Mouse (Mus musculus) stomach, postnatal 0 days (tissue): Measurements from ENCODE around the gene Prop1. TPM values are rescaled to one million over a fixed set of nuclear protein-coding genes. Genes with fewer than 3 reads are reported as not detected.
A peak's percentile ranks its signal among the peaks of the same experiment; 100 is the strongest.

Source experiments
- ATAC-seq: fragments of 200-750 bp; cut with Nextera tagmentation; 2 replicates; pipeline ENCODE4 v1.8.0; 2017; ENCODE audit not compliant: low FRiP score, low TSS enrichment
- DNase-seq: peaks from one replicate; pipeline ENCODE4 v3.0.0-alpha.2; 2016; ENCODE audit warnings: low spot score
- H3K27ac ChIP-seq: fragments of 300-500 bp; sonication (generic); replicated peaks from 2 replicates; pipeline ENCODE4 v1.5.1; 2014; ENCODE audit warnings: mild to moderate bottlenecking, control low read depth
- H3K27me3 ChIP-seq: fragments of 300-500 bp; sonication (generic); 2 replicates; pipeline ENCODE4 v1.6.1; 2014; ENCODE audit warnings: low read length; ENCODE audit not compliant: control insufficient read depth, insufficient read depth
- H3K36me3 ChIP-seq: fragments of 300-500 bp; sonication (generic); 2 replicates; pipeline ENCODE4 v1.6.1; 2014; ENCODE audit warnings: low read length, mixed read lengths; ENCODE audit not compliant: control insufficient read depth, insufficient read depth
- H3K4me1 ChIP-seq: fragments of 300-500 bp; sonication (generic); replicated peaks from 2 replicates; pipeline ENCODE4 v1.6.1; 2014; ENCODE audit warnings: antibody characterized with exemption; ENCODE audit not compliant: control insufficient read depth, insufficient read depth
- H3K4me2 ChIP-seq: fragments of 300-500 bp; sonication (generic); replicated peaks from 2 replicates; pipeline ENCODE4 v1.6.1; 2014; ENCODE audit warnings: low read depth, mild to moderate bottlenecking, control low read depth, moderate library complexity
- H3K4me3 ChIP-seq: fragments of 300-500 bp; sonication (generic); 2 replicates; pipeline ENCODE4 v1.5.1; 2014; ENCODE audit warnings: low read depth, low read length, control low read depth
- H3K9ac ChIP-seq: fragments of 300-500 bp; sonication (generic); 2 replicates; pipeline ENCODE4 v1.6.1; 2014; ENCODE audit warnings: mild to moderate bottlenecking, low read length, control low read depth, mixed read lengths
- H3K9me3 ChIP-seq: fragments of 300-500 bp; sonication (generic); 2 replicates; pipeline ENCODE4 v1.6.1; 2016; ENCODE audit warnings: low read length; ENCODE audit not compliant: control insufficient read depth
- CTCF ChIP-seq: IDR thresholded peaks from 2 replicates; pipeline ENCODE4 v1.5.1; 2016; ENCODE audit warnings: antibody characterized with exemption, low read depth, mild to moderate bottlenecking, moderate library complexity
- EP300 ChIP-seq: optimal IDR thresholded peaks from 2 replicates; pipeline ENCODE3; 2016; ENCODE audit warnings: antibody characterized with exemption
- WGBS: fragments of 180-500 bp; shearing (Covaris S2); extraction: QIAGEN DNeasy Blood & Tissue Kit; methylation state at CpG from one replicate; pipeline ENCODE4 v1.1.7; 2014; 5-methylcytosine and 5-hydroxymethylcytosine counted together
- polyA plus RNA-seq: library from polyadenylated mRNA; unstranded; fragments of >200 nt; fragmentation: Nextera tagmentation; extraction: Ambion mirVana; gene quantifications from 2 replicates; pipeline ENCODE4 v1.2.1, GENCODE M21; 2015

Prop1 gene
- polyA plus RNA-seq, 1 experiment from 2014 or later = not detected

- Histone ChIP-seq H3K4me3 (peak within 1 kb of the TSS; percentile 61), H3K4me2 (peak within 1 kb of the TSS; percentile 93), H3K36me3 (no peaks in the 10 kb centered on the region), H3K4me1 (0 out of 2 replicates have a peak, but pooled peaks cover 2% of the 10 kb centered on the region), H3K27me3 (no peaks in the 10 kb centered on the region), H3K9ac (peak within 1 kb of the TSS; percentile 67), H3K9me3 (no peaks in the 10 kb centered on the region), H3K27ac (no peak within 1 kb of the TSS)
- peak; percentile 79 for DNase-seq
- WGBS = 1% methylated on average over 18 of the region's 18 CpGs
- TF ChIP-seq EP300 (no peak), CTCF (no peak)
- peak; percentile 91 for ATAC-seq
These were observed 22.1 kb downstream of the Prop1 start, which contains the start of gene Zfp354b for GRCm38 (mm10) chr11:50931451-50931866. Gene Zfp354b, minus strand, starts transcription at chr11:50931633.

GRCm38 (mm10) chr11:50931021-50931420, 22.5 kb downstream of the Prop1 start:
- Histone ChIP-seq H3K27ac (no peak overlapping the region), H3K9ac (peak overlapping the region; percentile 67), H3K4me1 (0 out of 2 replicates have a peak, but pooled peaks cover 2% of the 10 kb centered on the region), H3K9me3 (no peaks in the 10 kb centered on the region), H3K36me3 (no peaks in the 10 kb centered on the region), H3K4me2 (peak overlapping the region; percentile 93), H3K4me3 (peak overlapping the region; percentile 61), H3K27me3 (no peaks in the 10 kb centered on the region)
- ATAC-seq (peak; percentile 55), DNase-seq (no peak)
- WGBS = 2% methylated on average over 16 of the region's 16 CpGs
- TF ChIP-seq EP300 = no peak
- no peak for TF ChIP-seq CTCF

GRCm38 (mm10) chr11:50930469-50931014, 23.0 kb downstream of the Prop1 start:
- DNase-seq (no peak), ATAC-seq (no peak)
- Histone ChIP-seq H3K4me1 (0 out of 2 replicates have a peak, but pooled peaks cover 2% of the 10 kb centered on the region), H3K9ac (peak overlapping the region; percentile 67), H3K4me2 (peak overlapping the region; percentile 93), H3K27ac (no peak overlapping the region), H3K9me3 (no peaks in the 10 kb centered on the region), H3K27me3 (no peaks in the 10 kb centered on the region), H3K36me3 (no peaks in the 10 kb centered on the region), H3K4me3 (peak overlapping the region; percentile 61)
- WGBS = 18% methylated on average over 14 of the region's 14 CpGs
- TF ChIP-seq CTCF (no peak), EP300 (no peak)

GRCm38 (mm10) chr11:50915671-50916320, 37.8 kb downstream of the Prop1 start, which contains the start of gene Zfp2:
Gene Zfp2, minus strand, starts transcription at chr11:50916165.
- H3K4me1 ChIP-seq = no peaks in the 10 kb centered on the region
- peak within 1 kb of the TSS; percentile 25; the same call in 1 of the 2 replicates for H3K27ac ChIP-seq
- H3K4me2 ChIP-seq = peak within 1 kb of the TSS; percentile 73
- H3K4me3 ChIP-seq = peak within 1 kb of the TSS; percentile 84
- ATAC-seq (peak; percentile 99), DNase-seq (peak; percentile 91)
- H3K27me3 ChIP-seq = no peaks in the 10 kb centered on the region
- WGBS = under 1% methylated on average over 45 of the region's 47 CpGs
- peak; percentile 78 for TF ChIP-seq CTCF
- no peak for TF ChIP-seq EP300
- peak within 1 kb of the TSS; percentile 82 for H3K9ac ChIP-seq
- H3K9me3 ChIP-seq = no peaks in the 10 kb centered on the region
- H3K36me3 ChIP-seq = no peaks in the 10 kb centered on the region

- no peak for ATAC-seq
- WGBS = 96% methylated on average over 3 of the region's 3 CpGs
These were observed 39.1 kb downstream of the Prop1 start for GRCm38 (mm10) chr11:50914461-50914860.

GRCm38 (mm10) chr11:50913301-50913700, 40.3 kb downstream of the Prop1 start:
- no peak overlapping the region for H3K9ac ChIP-seq
- ATAC-seq (no peak), DNase-seq (no peak)
- no peak overlapping the region for H3K4me2 ChIP-seq
- no peaks in the 10 kb centered on the region for H3K27me3 ChIP-seq
- H3K9me3 ChIP-seq = no peaks in the 10 kb centered on the region
- no peak overlapping the region for H3K4me3 ChIP-seq
- H3K36me3 ChIP-seq = peaks cover 10% of the 10 kb centered on the region; the same call in 1 of the 2 replicates
- TF ChIP-seq EP300 (no peak), CTCF (no peak)
- H3K27ac ChIP-seq = no peak overlapping the region
- WGBS = 70% methylated on average over 1 of the region's 1 CpGs
- no peaks in the 10 kb centered on the region for H3K4me1 ChIP-seq

More at GRCm38 (mm10) chr11:50914461-50914860, 39.1 kb downstream of the Prop1 start:
- Histone ChIP-seq H3K4me3 (no peak overlapping the region), H3K36me3 (0 out of 2 replicates have a peak, but pooled peaks cover 5% of the 10 kb centered on the region), H3K4me2 (no peak overlapping the region), H3K27ac (no peak overlapping the region), H3K4me1 (no peaks in the 10 kb centered on the region), H3K9me3 (no peaks in the 10 kb centered on the region), H3K27me3 (no peaks in the 10 kb centered on the region), H3K9ac (no peak overlapping the region)
- TF ChIP-seq CTCF (no peak), EP300 (no peak)
- DNase-seq = no peak
